Mouse (Mus musculus) midbrain, embryonic 14.5 days (tissue): ENCODE measurements around the gene Tead1. TPM values are rescaled to one million over a fixed set of nuclear protein-coding genes. Genes with fewer than 3 reads are reported as not detected.

Experiments used
- microRNA-seq: library from miRNA; unstranded; fragments of <30 nt; microRNA quantifications from one replicate; pipeline ENCODE4, GENCODE M21; 2016
- polyA plus RNA-seq: library from polyadenylated mRNA; unstranded; fragments of >200 nt; fragmentation: Nextera tagmentation; extraction: Ambion mirVana; gene quantifications from 2 replicates; pipeline ENCODE4 v1.2.1, GENCODE M21; 2014

Tead1 gene
- polyA plus RNA-seq, 1 experiment from 2014 or later: 10.7 TPM

Small RNA genes lying within 50 kb of the gene (microRNA-seq; reads per million reads assigned to microRNA genes)
- not detected for gene Gm44462
